Mouse (Mus musculus): ENCODE data around the gene Pogz. TPM values are rescaled to one million over a fixed set of nuclear protein-coding genes. Genes with fewer than 3 reads are reported as not detected.

Gene Pogz
- 5.7 TPM for polyA plus RNA-seq (2014; fragmentation: Illumina TruSeq; extraction: RNeasy Lipid Tissue Mini Kit (QIAGEN cat#74804); ENCODE audit: low read depth, low replicate concordance)

DNA sequence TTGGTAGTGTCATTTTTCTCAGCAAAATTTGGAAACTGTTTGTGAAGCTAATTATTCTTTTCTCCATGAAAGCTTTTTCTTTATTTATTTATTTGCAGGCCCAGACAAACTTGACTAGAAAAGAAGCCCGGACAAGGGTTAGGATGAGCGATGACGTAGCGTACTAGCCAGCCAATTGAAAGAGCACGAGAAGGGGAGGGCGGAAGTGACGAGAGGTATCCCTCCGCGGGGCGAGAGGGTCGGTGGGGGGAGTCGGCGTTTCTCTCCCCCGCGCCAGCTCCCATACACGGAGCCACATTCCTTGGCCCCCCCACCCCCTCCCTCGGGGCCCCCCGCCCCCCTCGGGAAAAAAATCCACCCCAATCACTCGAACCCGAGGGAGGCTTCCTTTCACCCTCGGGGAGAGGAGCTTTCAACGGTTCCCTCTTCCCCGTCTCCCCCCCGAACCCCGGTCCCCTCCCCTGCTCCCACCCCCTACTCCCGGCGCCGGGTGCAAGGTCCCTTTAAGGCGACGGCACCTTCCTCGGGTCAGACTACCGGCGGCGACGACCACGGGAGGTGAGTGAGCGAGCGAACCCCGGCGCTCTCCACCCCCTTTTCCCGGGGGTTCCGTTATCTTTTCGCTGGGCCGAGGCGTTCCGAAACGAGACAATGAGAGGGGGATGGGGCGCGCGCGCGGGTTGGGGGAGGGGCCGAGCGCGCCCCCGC, at the start of gene Pogz:
Pogz (plus strand) TSS at position 385 of the 708 bp plus-strand sequence.

DNA sequence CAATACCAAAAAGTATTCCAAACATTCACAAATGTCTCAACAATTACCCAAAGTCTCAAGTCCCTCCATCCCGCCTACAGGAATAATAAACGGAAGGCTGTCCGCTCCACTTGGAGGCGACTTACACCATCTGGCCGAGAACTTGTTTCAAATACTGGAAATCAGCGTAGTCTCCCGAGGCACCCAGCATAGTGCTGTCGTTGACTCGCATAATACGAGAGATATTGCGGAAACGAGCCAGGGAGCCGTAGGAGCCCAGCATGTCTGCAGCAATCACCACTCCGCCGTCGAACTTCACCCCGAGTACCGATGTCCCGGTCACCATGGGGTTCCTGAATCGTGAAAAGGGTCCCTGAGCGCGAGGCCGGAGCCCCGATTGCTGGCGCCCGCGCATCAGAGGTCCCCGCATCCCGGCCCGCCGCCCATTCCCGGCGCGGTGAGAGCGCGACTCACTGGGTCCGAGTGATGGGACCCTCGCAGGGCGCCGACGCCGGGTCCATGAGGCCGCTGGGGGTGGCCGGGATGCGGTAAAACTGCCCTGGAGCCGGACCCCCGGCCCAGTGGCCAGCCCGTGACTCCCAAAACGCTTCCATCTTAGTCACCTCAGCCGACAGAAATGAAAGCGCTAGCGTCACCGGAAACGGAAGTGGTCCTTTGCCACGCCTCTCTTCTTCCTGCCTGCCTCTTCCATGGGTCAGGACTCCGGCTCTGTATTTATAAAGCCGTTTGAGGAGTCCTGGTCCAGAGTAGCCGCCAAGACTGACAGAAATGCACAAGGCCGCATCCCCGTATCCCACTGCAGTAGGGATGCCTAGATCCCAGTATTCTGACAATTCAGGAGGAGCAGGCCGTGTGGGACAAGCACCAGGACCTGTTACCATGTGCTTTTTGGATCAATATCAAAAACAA, 49.2 kb downstream of the Pogz start, which contains the start of gene Psmb4:
Psmb4 (minus strand) TSS at position 646 of the 909 bp plus-strand sequence.

Other genes starting within 250 kb of the Pogz start
- not detected for gene Gm10972, start 194.5 kb upstream of the Pogz start, polyA plus RNA-seq (2014; fragmentation: Illumina TruSeq; extraction: RNeasy Lipid Tissue Mini Kit (QIAGEN cat#74804); ENCODE audit: low read depth, low replicate concordance)
- 2.0 TPM for gene Tuft1, start 178.7 kb upstream of the Pogz start, polyA plus RNA-seq (2014; fragmentation: Illumina TruSeq; extraction: RNeasy Lipid Tissue Mini Kit (QIAGEN cat#74804); ENCODE audit: low read depth, low replicate concordance)
- 4.8 TPM for gene Selenbp2, start 144.0 kb upstream of the Pogz start, polyA plus RNA-seq (2014; fragmentation: Illumina TruSeq; extraction: RNeasy Lipid Tissue Mini Kit (QIAGEN cat#74804); ENCODE audit: low read depth, low replicate concordance)
- 7.0 TPM for gene Cgn, start 51.1 kb upstream of the Pogz start, polyA plus RNA-seq (2014; fragmentation: Illumina TruSeq; extraction: RNeasy Lipid Tissue Mini Kit (QIAGEN cat#74804); ENCODE audit: low read depth, low replicate concordance)
- gene Psmb4, start 49.4 kb downstream of the Pogz start, polyA plus RNA-seq (2014; fragmentation: Illumina TruSeq; extraction: RNeasy Lipid Tissue Mini Kit (QIAGEN cat#74804); ENCODE audit: low read depth, low replicate concordance) = 71.9 TPM
- 41.9 TPM for gene Selenbp1, start 95.5 kb downstream of the Pogz start, polyA plus RNA-seq (2014; fragmentation: Illumina TruSeq; extraction: RNeasy Lipid Tissue Mini Kit (QIAGEN cat#74804); ENCODE audit: low read depth, low replicate concordance)
- gene Rfx5, start 116.5 kb downstream of the Pogz start, polyA plus RNA-seq (2014; fragmentation: Illumina TruSeq; extraction: RNeasy Lipid Tissue Mini Kit (QIAGEN cat#74804); ENCODE audit: low read depth, low replicate concordance) = 9.8 TPM
- 11.2 TPM for gene Pi4kb, start 137.2 kb downstream of the Pogz start, polyA plus RNA-seq (2014; fragmentation: Illumina TruSeq; extraction: RNeasy Lipid Tissue Mini Kit (QIAGEN cat#74804); ENCODE audit: low read depth, low replicate concordance)
- gene Zfp687, start 177.9 kb downstream of the Pogz start, polyA plus RNA-seq (2014; fragmentation: Illumina TruSeq; extraction: RNeasy Lipid Tissue Mini Kit (QIAGEN cat#74804); ENCODE audit: low read depth, low replicate concordance) = 1.3 TPM
- 14.5 TPM for gene Psmd4, start 205.0 kb downstream of the Pogz start, polyA plus RNA-seq (2014; fragmentation: Illumina TruSeq; extraction: RNeasy Lipid Tissue Mini Kit (QIAGEN cat#74804); ENCODE audit: low read depth, low replicate concordance)

Measured in liver, adult 10 weeks (tissue).